Mouse (Mus musculus) forebrain, embryonic 14.5 days (tissue): ENCODE data around the gene Fgfr2. TPM values are rescaled to one million over a fixed set of nuclear protein-coding genes. Genes with fewer than 3 reads are reported as not detected.

Experiments
- ATAC-seq: fragments of 200-750 bp; cut with Nextera tagmentation; 2 replicates; pipeline ENCODE4 v1.8.0; 2017; ENCODE audit warnings: mild to moderate bottlenecking, moderate library complexity
- DNase-seq: peaks from one replicate; pipeline ENCODE4 v3.0.0-alpha.2; 2015; ENCODE audit warnings: low spot score
- H3K27ac ChIP-seq: fragments of 300-500 bp; sonication (generic); 2 replicates; pipeline ENCODE4 v1.5.1; 2014; ENCODE audit warnings: low read depth, mild to moderate bottlenecking, control low read depth, low read length, moderate library complexity
- H3K27me3 ChIP-seq: fragments of 300-500 bp; sonication (generic); replicated peaks from 2 replicates; pipeline ENCODE4 v1.6.1; 2014; ENCODE audit warnings: low read length, control low read depth, mixed read lengths; ENCODE audit not compliant: control insufficient read depth, insufficient read depth
- H3K36me3 ChIP-seq: fragments of 300-500 bp; sonication (generic); 2 replicates; pipeline ENCODE4 v1.6.1; 2014; ENCODE audit warnings: low read length, control low read depth; ENCODE audit not compliant: control insufficient read depth, insufficient read depth
- H3K4me1 ChIP-seq: fragments of 300-500 bp; sonication (generic); 2 replicates; pipeline ENCODE4 v1.6.1; 2014; ENCODE audit warnings: antibody characterized with exemption, low read length, control low read depth; ENCODE audit not compliant: control insufficient read depth, insufficient read depth
- H3K4me2 ChIP-seq: fragments of 300-500 bp; sonication (generic); 2 replicates; pipeline ENCODE4 v1.6.1; 2014; ENCODE audit warnings: mild to moderate bottlenecking, control low read depth, low read length
- H3K4me3 ChIP-seq: fragments of 300-500 bp; sonication (generic); 2 replicates; pipeline ENCODE4 v1.5.1; 2014; ENCODE audit warnings: low read depth, low read length, control low read depth
- H3K9ac ChIP-seq: fragments of 300-500 bp; sonication (generic); 2 replicates; pipeline ENCODE4 v1.6.1; 2014; ENCODE audit warnings: mild to moderate bottlenecking, low read length, control low read depth, moderate library complexity
- H3K9me3 ChIP-seq: fragments of 300-500 bp; sonication (generic); replicated peaks from 2 replicates; pipeline ENCODE4 v1.6.1; 2016; ENCODE audit warnings: low read length, control low read depth, mixed read lengths; ENCODE audit not compliant: control insufficient read depth
- WGBS: fragments of 180-500 bp; shearing (Covaris S2); extraction: QIAGEN DNeasy Blood & Tissue Kit; methylation state at CpG from one replicate; pipeline ENCODE4 v1.1.7; 2014; 5-methylcytosine and 5-hydroxymethylcytosine counted together
- polyA plus RNA-seq: library from polyadenylated mRNA; unstranded; fragments of >200 nt; fragmentation: Nextera tagmentation; extraction: Ambion mirVana; gene quantifications from 2 replicates; pipeline ENCODE4 v1.2.1, GENCODE M21; 2014

Fgfr2 gene
- polyA plus RNA-seq, 1 experiment from 2014 or later, result 35.9 TPM

GRCm38 (mm10) chr7:130656965-130657364, 2466.2 kb downstream of the Fgfr2 start:
- no peaks in the 10 kb centered on the region for H3K27me3 ChIP-seq
- WGBS, result 94% methylated on average over 8 of the region's 8 CpGs
- H3K27ac ChIP-seq, result no peak overlapping the region
- H3K4me1 ChIP-seq, result peaks cover 6% of the 10 kb centered on the region
- H3K9ac ChIP-seq, result no peak overlapping the region
- H3K4me3 ChIP-seq, result no peak overlapping the region
- H3K4me2 ChIP-seq, result no peak overlapping the region
- no peak for DNase-seq
- no peaks in the 10 kb centered on the region for H3K36me3 ChIP-seq
- H3K9me3 ChIP-seq, result no peaks in the 10 kb centered on the region
- no peak for ATAC-seq

- H3K9me3 ChIP-seq, result no peaks in the 10 kb centered on the region
- no peak overlapping the region for H3K27ac ChIP-seq
- no peak overlapping the region for H3K4me2 ChIP-seq
- DNase-seq (no peak), ATAC-seq (no peak)
- no peak overlapping the region for H3K9ac ChIP-seq
- peaks cover 6% of the 10 kb centered on the region for H3K4me1 ChIP-seq
- WGBS, result 82% methylated on average over 2 of the region's 2 CpGs
- no peak overlapping the region for H3K4me3 ChIP-seq
- no peaks in the 10 kb centered on the region for H3K36me3 ChIP-seq
- no peaks in the 10 kb centered on the region for H3K27me3 ChIP-seq
These were observed 2468.6 kb downstream of the Fgfr2 start for GRCm38 (mm10) chr7:130654562-130654961.

- Histone ChIP-seq H3K9me3 (no peaks in the 10 kb centered on the region), H3K9ac (no peak overlapping the region), H3K27ac (no peak overlapping the region), H3K36me3 (no peaks in the 10 kb centered on the region), H3K4me3 (no peak overlapping the region), H3K27me3 (no peaks in the 10 kb centered on the region), H3K4me2 (no peak overlapping the region), H3K4me1 (peaks cover 6% of the 10 kb centered on the region)
- no peak for DNase-seq
- no peak for ATAC-seq
- 43% methylated on average over 6 of the region's 6 CpGs for WGBS
These were observed 2470.1 kb downstream of the Fgfr2 start for GRCm38 (mm10) chr7:130653036-130653555.

DNA sequence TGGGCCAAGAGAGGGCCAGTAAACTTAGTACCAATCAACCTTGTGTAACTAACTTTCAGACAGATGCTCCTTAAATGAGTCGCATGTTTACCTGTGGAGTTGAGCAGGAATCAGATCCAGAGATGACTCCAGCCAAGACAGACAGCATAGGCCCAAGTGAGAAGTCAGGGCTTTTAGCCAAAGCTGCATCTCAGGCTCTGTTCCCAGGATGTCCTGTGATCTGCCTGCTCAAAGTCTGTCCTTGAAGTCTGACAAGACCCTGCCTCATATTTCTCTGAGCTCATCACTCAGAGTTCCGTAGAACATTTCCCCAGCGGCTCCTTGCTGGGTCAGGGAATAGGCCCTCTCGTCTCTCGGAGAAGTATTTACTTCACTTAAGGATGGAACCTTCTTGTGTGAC, 2472.5 kb downstream of the Fgfr2 start:
- Histone ChIP-seq H3K4me1 (peaks cover 9% of the 10 kb centered on the region), H3K27me3 (no peaks in the 10 kb centered on the region), H3K36me3 (no peaks in the 10 kb centered on the region), H3K4me3 (no peak overlapping the region), H3K9ac (no peak overlapping the region), H3K4me2 (no peak overlapping the region), H3K9me3 (no peaks in the 10 kb centered on the region), H3K27ac (no peak overlapping the region)
- 94% methylated on average over 5 of the region's 5 CpGs for WGBS
- ATAC-seq (no peak), DNase-seq (no peak)

DNA sequence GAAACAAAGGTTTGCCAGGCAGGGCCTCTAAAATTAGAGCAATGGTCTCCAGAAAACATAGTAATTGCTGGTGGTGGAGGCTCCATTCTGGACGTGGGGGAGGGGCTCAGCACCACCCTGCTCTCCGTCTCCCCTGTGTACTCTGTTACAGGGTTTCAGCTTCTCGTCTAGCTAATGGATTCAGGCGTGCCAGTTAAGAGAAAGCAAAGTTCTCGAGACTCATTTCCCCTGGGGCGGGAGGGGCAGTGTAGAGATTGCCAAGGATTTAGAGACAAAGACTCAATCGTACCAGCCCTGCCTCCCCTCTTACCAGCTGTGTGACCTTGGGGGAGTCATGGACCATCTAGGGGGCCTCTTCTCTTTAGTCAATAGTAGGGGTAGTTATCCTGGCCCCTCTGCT, 2473.9 kb downstream of the Fgfr2 start:
- 11% methylated on average over 7 of the region's 7 CpGs for WGBS

DNA sequence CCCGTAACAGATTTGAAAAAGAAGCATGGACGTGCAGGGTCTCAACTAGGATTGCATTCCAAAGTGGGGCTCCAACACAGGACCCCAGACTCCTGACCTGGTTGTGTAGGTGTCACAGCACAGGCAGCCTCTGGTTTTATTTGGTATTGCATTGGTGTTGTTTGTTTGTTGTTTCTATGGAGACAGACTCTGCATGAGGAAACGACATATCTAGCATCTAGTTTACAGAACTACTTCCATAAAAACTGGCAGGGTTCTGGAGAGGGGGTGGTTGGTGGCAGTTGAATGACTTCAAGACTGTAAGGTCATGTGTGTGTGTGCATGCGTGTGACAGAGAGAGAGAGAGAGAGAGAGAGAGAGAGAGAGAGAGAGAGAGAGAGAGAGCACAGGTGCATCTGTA, 2475.1 kb downstream of the Fgfr2 start:
- no peak overlapping the region for H3K4me3 ChIP-seq
- no peak overlapping the region for H3K27ac ChIP-seq
- DNase-seq (no peak), ATAC-seq (no peak)
- H3K36me3 ChIP-seq, result no peaks in the 10 kb centered on the region
- WGBS, result 79% methylated on average over 4 of the region's 4 CpGs
- H3K9me3 ChIP-seq, result no peaks in the 10 kb centered on the region
- peaks cover 3% of the 10 kb centered on the region; the same call in 1 of the 2 replicates for H3K4me1 ChIP-seq
- H3K9ac ChIP-seq, result no peak overlapping the region
- H3K27me3 ChIP-seq, result no peaks in the 10 kb centered on the region
- no peak overlapping the region for H3K4me2 ChIP-seq

More for the DNA sequence above, 2473.9 kb downstream of the Fgfr2 start:
- Histone ChIP-seq H3K9ac (no peak overlapping the region), H3K9me3 (no peaks in the 10 kb centered on the region), H3K4me2 (no peak overlapping the region), H3K4me1 (peaks cover 9% of the 10 kb centered on the region), H3K4me3 (no peak overlapping the region), H3K36me3 (no peaks in the 10 kb centered on the region), H3K27me3 (no peaks in the 10 kb centered on the region), H3K27ac (no peak overlapping the region)
- ATAC-seq (no peak), DNase-seq (no peak)

- DNase-seq (peak; percentile 72), ATAC-seq (peak; percentile 77)
- Histone ChIP-seq H3K36me3 (no peaks in the 10 kb centered on the region), H3K9ac (peak overlapping the region; percentile 62), H3K4me3 (peak overlapping the region; percentile 47), H3K27ac (peak overlapping the region; percentile 44; the same call in 1 of the 2 replicates), H3K4me2 (peak overlapping the region; percentile 99), H3K27me3 (no peaks in the 10 kb centered on the region), H3K9me3 (no peaks in the 10 kb centered on the region), H3K4me1 (0 out of 2 replicates have a peak, but pooled peaks cover 3% of the 10 kb centered on the region)
- under 1% methylated on average over 18 of the region's 18 CpGs for WGBS
These were observed 2476.4 kb downstream of the Fgfr2 start for GRCm38 (mm10) chr7:130646762-130647139.

DNA sequence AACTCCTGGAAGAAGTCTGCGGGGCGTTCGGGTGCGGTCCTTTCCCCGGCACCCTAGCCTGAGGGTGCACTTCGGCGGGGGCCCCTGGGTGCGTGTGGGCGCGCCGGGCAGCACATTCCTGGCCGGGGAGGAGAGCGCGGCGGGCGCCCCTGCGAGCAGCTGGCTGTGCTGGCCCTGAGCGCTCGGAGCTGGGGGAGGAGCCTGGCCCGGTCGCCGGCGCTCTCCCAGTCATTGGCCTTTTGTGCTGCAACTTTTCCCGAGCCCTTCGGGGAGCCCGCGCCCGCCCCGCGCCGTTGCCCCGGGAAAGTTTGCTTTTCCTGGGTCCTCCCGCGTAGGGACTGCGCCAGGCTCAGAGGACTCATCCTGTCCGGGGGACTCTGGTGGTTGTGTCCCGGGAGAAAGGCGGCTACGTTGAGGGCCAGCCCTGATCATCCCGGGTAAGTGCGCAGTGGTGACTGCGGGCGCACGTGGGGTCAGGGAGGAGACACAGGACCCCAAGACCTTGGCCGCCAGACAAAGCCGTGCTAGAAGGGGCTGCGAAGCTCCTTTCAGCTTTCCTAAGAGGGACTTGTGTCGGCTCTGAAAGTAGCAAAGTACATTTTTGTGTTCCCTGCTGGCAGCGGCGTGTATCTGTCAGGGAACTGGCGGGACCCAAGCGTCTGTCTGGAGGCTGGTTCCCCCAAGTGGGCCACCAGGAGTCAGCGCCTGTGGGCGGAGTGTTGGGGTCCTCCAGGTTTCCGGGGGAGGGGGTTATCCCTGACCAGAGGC, 2477.0 kb downstream of the Fgfr2 start:
- 0 out of 2 replicates have a peak, but pooled peaks cover 3% of the 10 kb centered on the region for H3K4me1 ChIP-seq
- WGBS, result under 1% methylated on average over 53 of the region's 55 CpGs
- ATAC-seq, result peak; percentile 86

More for the DNA sequence above, 2477.0 kb downstream of the Fgfr2 start:
- H3K4me3 ChIP-seq, result peak overlapping the region; percentile 47
- DNase-seq, result peak; percentile 63
- no peaks in the 10 kb centered on the region for H3K27me3 ChIP-seq
- peak overlapping the region; percentile 62 for H3K9ac ChIP-seq
- H3K9me3 ChIP-seq, result no peaks in the 10 kb centered on the region
- H3K27ac ChIP-seq, result peak overlapping the region; percentile 44; the same call in 1 of the 2 replicates
- H3K36me3 ChIP-seq, result no peaks in the 10 kb centered on the region
- H3K4me2 ChIP-seq, result peak overlapping the region; percentile 99
